Mouse (Mus musculus): ENCODE measurements around the gene Ube2u. TPM values are rescaled to one million over a fixed set of nuclear protein-coding genes. Genes with fewer than 3 reads are reported as not detected.
A peak's percentile ranks its signal among the peaks of the same experiment; 100 is the strongest.

The Ube2u gene
- total RNA-seq, 2 experiments from 2014 or later = not detected

GRCm38 (mm10) chr4:100534946-100535345 is 56.3 kb downstream of the Ube2u start:
- intact Hi-C loops (cut with DNase I) = loop anchor here (5.0 kb wide), 4 partner anchors 128 to 593 kb away; partner anchors contain the start of gene Ror1
- DNase-seq (ENCODE audit: low spot score in 2 of 2) = no peak

DNA sequence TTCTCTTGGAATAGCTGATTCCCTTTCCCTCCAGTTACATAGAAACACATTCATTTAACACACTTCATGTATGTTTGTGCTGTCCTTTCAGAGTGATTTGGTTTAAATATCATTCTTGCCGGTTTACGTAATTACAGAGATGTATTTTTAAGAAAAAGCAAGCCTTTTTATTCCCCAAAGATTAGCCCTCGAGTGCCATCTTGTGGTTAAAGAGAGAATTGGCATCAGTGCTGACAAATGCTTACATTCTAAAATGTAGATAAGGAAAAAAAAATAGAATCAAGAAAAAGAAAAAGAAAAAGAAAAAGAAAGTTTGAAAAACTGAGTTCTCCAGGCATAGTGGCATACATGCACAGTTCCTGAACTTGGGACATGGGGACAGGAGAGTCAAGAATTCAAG is 59.2 kb downstream of the Ube2u start:
- intact Hi-C loops (cut with DNase I) = loop anchor here (2.0 to 5.0 kb wide), 4 partner anchors 131 to 596 kb away; partner anchors contain the start of gene Ror1

GRCm38 (mm10) chr4:100539483-100539882 is 60.8 kb downstream of the Ube2u start:
- intact Hi-C loops (cut with DNase I) = loop anchor here (2.0 to 5.0 kb wide), 4 partner anchors 132 to 597 kb away; partner anchors contain the start of gene Ror1
- DNase-seq (ENCODE audit: low spot score in 2 of 2) = no peak

More for the DNA sequence above, 59.2 kb downstream of the Ube2u start:
- DNase-seq (ENCODE audit: low spot score in 2 of 2) = no peak

- no peak for DNase-seq (ENCODE audit: low spot score in 2 of 2)
- intact Hi-C loops (cut with DNase I) = no loop called here
Measured at GRCm38 (mm10) chr4:100547905-100548304, 69.3 kb downstream of the Ube2u start.

DNA sequence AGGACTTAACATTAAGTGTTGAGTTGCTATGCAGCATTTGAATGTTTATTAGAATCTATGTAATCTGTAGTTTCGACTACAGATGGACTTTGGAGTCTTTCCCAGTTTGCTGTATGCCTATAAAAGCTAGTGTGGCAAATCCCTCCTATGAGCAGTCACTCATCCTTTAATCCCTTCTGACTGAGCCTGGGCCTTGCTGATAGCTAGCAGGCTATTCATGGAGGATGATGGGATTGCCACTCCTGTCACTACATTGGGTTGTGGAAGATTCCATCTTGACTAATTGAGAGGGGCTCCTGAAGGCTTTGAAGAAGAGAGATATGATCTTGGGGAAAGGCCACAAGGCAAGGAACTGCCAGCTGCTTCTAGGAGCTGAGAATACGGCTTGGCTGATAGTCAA is 74.6 kb downstream of the Ube2u start:
- DNase-seq (ENCODE audit: low spot score in 2 of 2) = no peak
- intact Hi-C loops (cut with DNase I) = no loop called here

DNA sequence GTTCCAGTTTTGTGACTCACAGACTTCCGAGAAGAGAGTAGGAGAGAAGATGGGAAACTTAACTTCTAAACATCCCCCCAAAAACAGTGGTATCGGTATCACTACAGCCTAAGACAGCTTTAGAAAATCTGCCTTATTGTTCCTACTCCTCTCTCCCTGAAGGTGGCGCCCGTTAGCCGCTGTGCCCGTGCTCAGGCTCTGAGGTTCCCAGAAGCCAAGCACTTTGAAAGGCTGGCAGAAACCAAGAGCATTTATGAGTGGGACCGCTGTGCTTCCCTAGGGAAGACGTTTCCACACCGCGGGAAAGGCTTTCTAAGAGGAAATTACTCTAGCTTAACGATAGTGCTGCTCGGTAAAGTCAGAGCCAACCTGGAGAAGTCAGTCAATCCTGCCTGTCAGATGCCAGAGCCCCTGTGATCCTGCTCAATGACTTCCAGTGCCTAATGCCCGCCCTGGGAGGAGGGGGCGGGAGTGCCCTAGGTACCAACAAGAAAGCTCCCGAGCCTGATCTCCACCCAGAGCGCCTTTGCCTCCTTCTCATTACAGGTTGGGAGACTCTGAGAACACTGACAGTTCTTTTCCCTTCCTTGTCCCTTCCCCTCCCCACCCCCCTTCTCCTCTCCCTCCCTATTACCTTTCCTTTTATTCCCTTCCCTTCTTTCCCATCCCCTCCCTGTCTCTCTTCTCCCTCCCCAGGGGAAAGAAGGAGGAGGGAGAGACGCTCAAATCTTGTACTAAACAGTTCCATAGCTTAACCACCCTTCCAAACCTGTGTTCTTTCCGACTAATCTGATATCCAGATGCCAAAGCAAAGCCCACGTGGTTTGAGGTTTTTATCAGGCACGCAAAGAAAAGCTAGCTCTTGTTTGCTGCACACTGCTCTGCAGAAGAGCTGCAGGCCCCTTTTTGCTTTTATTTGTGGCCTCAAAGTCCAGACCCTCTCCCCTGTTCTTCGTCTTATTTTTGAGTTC is 109.9 kb downstream of the Ube2u start:
- peak; percentile 75 to 77 for DNase-seq (ENCODE audit: low spot score in 2 of 2)

DNA sequence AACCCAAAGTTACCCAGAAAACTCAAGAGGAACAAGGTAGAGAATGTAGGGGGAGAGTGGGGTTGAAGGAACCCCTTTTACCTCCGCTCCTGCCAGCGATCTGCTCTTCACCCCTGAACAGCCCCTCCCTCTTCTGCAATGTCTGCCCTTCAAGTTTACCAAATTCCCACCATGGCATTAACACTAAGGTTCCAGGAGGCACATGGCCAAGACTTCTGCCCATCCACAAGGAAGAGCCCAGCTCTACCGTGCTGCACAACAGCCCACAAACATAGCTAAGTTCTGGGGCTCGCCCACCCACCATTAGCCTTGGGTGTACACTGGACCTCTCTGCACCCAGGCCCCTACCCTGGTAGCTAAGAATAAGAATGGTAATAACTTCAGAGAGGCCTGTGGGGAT is 117.1 kb downstream of the Ube2u start:
- intact Hi-C loops (cut with DNase I) = no loop called here
- DNase-seq (ENCODE audit: low spot score in 2 of 2) = no peak

More for the DNA sequence above, 109.9 kb downstream of the Ube2u start:
- intact Hi-C loops (cut with DNase I) = loop anchor here (2.0 to 10.0 kb wide), 3 partner anchors 136 to 558 kb away; no protein-coding TSS in a partner anchor

DNA sequence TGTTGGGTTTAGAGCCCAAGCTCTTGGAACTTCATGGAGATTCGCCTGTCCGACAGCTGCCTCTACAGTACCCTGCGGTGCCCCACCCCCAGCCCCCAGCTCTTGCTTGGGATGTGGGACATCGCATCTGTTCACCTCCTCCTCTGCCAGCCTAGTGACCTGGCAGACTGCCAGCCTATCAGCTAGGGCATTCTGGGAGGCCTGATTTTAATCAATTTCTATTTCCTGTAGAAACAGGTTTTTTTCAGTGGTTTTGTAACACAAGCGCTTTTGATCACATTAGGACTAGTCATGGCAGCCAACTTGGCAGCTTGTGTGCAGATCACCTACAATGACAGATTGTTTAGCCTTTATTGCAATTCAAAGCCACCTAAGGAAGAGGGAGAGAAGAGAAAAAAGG is 118.0 kb downstream of the Ube2u start:
- intact Hi-C loops (cut with DNase I) = no loop called here
- DNase-seq (ENCODE audit: low spot score in 2 of 2) = peak in 1 of 2 experiments; percentile 11

GRCm38 (mm10) chr4:100597049-100597448 is 118.4 kb downstream of the Ube2u start:
- peak; percentile 9 to 18 for DNase-seq (ENCODE audit: low spot score in 2 of 2)
- intact Hi-C loops (cut with DNase I) = no loop called here
